Mouse (Mus musculus): Measurements from ENCODE around the gene Lmf1.

Gene Lmf1

GRCm38 (mm10) chr17:25643517-25644294 is 64.8 kb downstream of the Lmf1 start:
- DNase-seq: no peak

- DNase-seq: no peak
Observed at GRCm38 (mm10) chr17:25644761-25645160, 65.9 kb downstream of the Lmf1 start.

GRCm38 (mm10) chr17:25645661-25646060 is 66.8 kb downstream of the Lmf1 start:
- DNase-seq: no peak

- no peak for DNase-seq
Observed at GRCm38 (mm10) chr17:25647901-25648300, 69.0 kb downstream of the Lmf1 start.

GRCm38 (mm10) chr17:25648678-25649216 is 69.9 kb downstream of the Lmf1 start:
- DNase-seq: no peak

GRCm38 (mm10) chr17:25650726-25651125 is 71.8 kb downstream of the Lmf1 start:
- no peak for DNase-seq

GRCm38 (mm10) chr17:25652272-25652671 is 73.4 kb downstream of the Lmf1 start:
- no peak for DNase-seq

GRCm38 (mm10) chr17:25656142-25656825 is 77.4 kb downstream of the Lmf1 start:
- DNase-seq: no peak

GRCm38 (mm10) chr17:25656826-25657189 is 77.9 kb downstream of the Lmf1 start:
- no peak for DNase-seq

- DNase-seq: no peak
Observed at GRCm38 (mm10) chr17:25663213-25663835, 84.4 kb downstream of the Lmf1 start.

- no peak for DNase-seq
Observed at GRCm38 (mm10) chr17:25665485-25665884, 86.6 kb downstream of the Lmf1 start.

- DNase-seq: no peak
Observed at GRCm38 (mm10) chr17:25665891-25666290, 87.0 kb downstream of the Lmf1 start.

- no peak for DNase-seq
Observed at GRCm38 (mm10) chr17:25668481-25669055, 89.7 kb downstream of the Lmf1 start.

GRCm38 (mm10) chr17:25672982-25673381 is 94.1 kb downstream of the Lmf1 start:
- DNase-seq: no peak

- no peak for DNase-seq
Observed at GRCm38 (mm10) chr17:25677969-25678368, 99.1 kb downstream of the Lmf1 start.

GRCm38 (mm10) chr17:25679818-25680217 is 100.9 kb downstream of the Lmf1 start:
- DNase-seq: no peak

- DNase-seq: no peak
Observed at GRCm38 (mm10) chr17:25681636-25682035, 102.8 kb downstream of the Lmf1 start.

- no peak for DNase-seq
Observed at GRCm38 (mm10) chr17:25686323-25686722, 107.4 kb downstream of the Lmf1 start.

- no peak for DNase-seq
Observed at GRCm38 (mm10) chr17:25688922-25689321, 110.0 kb downstream of the Lmf1 start.

GRCm38 (mm10) chr17:25696263-25696662 is 117.4 kb downstream of the Lmf1 start:
- no peak for DNase-seq

GRCm38 (mm10) chr17:25698446-25698845 is 119.6 kb downstream of the Lmf1 start:
- peak; percentile 73 for DNase-seq

GRCm38 (mm10) chr17:25700863-25701496 is 122.1 kb downstream of the Lmf1 start:
- no peak for DNase-seq

- no peak for DNase-seq
Observed at GRCm38 (mm10) chr17:25709994-25710393, 131.1 kb downstream of the Lmf1 start.

Data from cerebellum, adult 8-10 months (tissue).